Mouse (Mus musculus) heart, postnatal 0 days (tissue): ENCODE results near the gene Tdgf1. TPM values are rescaled to one million over a fixed set of nuclear protein-coding genes. Genes with fewer than 3 reads are reported as not detected.

Experiments used
- ATAC-seq: fragments of 200-750 bp; cut with Nextera tagmentation; 2 replicates; pipeline ENCODE4 v1.8.0; 2017; ENCODE audit warnings: low read depth, moderate number of reproducible peaks, moderate library complexity; ENCODE audit not compliant: insufficient read depth
- DNase-seq: peaks from one replicate; pipeline ENCODE4 v3.0.0-alpha.2; 2016; ENCODE audit warnings: low spot score
- H3K27ac ChIP-seq: fragments of 300-500 bp; sonication (generic); 2 replicates; pipeline ENCODE4 v1.5.1; 2014; ENCODE audit warnings: low read depth, mild to moderate bottlenecking
- H3K27me3 ChIP-seq: fragments of 300-500 bp; sonication (generic); 2 replicates; pipeline ENCODE4 v1.6.1; 2014; ENCODE audit warnings: low read length, mixed read lengths; ENCODE audit not compliant: control insufficient read depth, insufficient read depth
- H3K36me3 ChIP-seq: fragments of 300-500 bp; sonication (generic); replicated peaks from 2 replicates; pipeline ENCODE4 v1.6.1; 2014; ENCODE audit warnings: low read length, mixed read lengths; ENCODE audit not compliant: control insufficient read depth, insufficient read depth
- H3K4me1 ChIP-seq: fragments of 300-500 bp; sonication (generic); 2 replicates; pipeline ENCODE4 v1.6.1; 2014; ENCODE audit warnings: antibody characterized with exemption; ENCODE audit not compliant: control insufficient read depth, insufficient read depth
- H3K4me2 ChIP-seq: fragments of 300-500 bp; sonication (generic); 2 replicates; pipeline ENCODE4 v1.6.1; 2014; ENCODE audit warnings: low read depth, mild to moderate bottlenecking, low read length, moderate library complexity
- H3K4me3 ChIP-seq: fragments of 300-500 bp; sonication (generic); 2 replicates; pipeline ENCODE4 v1.5.1; 2014; ENCODE audit warnings: low read depth, low read length
- H3K9ac ChIP-seq: fragments of 300-500 bp; sonication (generic); replicated peaks from 2 replicates; pipeline ENCODE4 v1.6.1; 2014; ENCODE audit warnings: low read depth, low read length, mixed read lengths
- H3K9me3 ChIP-seq: fragments of 300-500 bp; sonication (generic); replicated peaks from 2 replicates; pipeline ENCODE4 v1.6.1; 2016; ENCODE audit warnings: low read length; ENCODE audit not compliant: control insufficient read depth
- CTCF ChIP-seq: IDR thresholded peaks from 2 replicates; pipeline ENCODE4 v1.5.1; 2016; ENCODE audit warnings: antibody characterized with exemption, control low read depth, low read depth
- EP300 ChIP-seq: IDR thresholded peaks from 2 replicates; pipeline ENCODE4 v1.6.1; 2016; ENCODE audit warnings: antibody characterized with exemption, low read depth
- WGBS: fragments of 180-500 bp; shearing (Covaris S2); extraction: QIAGEN DNeasy Blood & Tissue Kit; methylation state at CpG from one replicate; pipeline ENCODE4 v1.1.7; 2014; 5-methylcytosine and 5-hydroxymethylcytosine counted together
- polyA plus RNA-seq: library from polyadenylated mRNA; unstranded; fragments of >200 nt; fragmentation: Nextera tagmentation; extraction: Ambion mirVana; gene quantifications from 2 replicates; pipeline ENCODE4 v1.2.1, GENCODE M21; 2015
- total RNA-seq: library from RNA; depleted of rRNA; stranded (reverse); fragments of >200 nt; gene quantifications from 2 replicates; pipeline ENCODE4 v1.2.3, GENCODE M21; 2014; ENCODE audit warnings: low replicate concordance

Gene Tdgf1
- total and polyA plus RNA-seq, 2 experiments from 2014 or later: not detected

- H3K9ac ChIP-seq: no peak overlapping the region
- H3K27me3 ChIP-seq: peaks cover 8% of the 10 kb centered on the region
- ATAC-seq: no peak
- TF ChIP-seq CTCF: no peak
- no peak for TF ChIP-seq EP300
- no peak overlapping the region for H3K27ac ChIP-seq
- no peaks in the 10 kb centered on the region for H3K9me3 ChIP-seq
- no peak overlapping the region for H3K4me3 ChIP-seq
- 99% methylated on average over 3 of the region's 3 CpGs for WGBS
- H3K4me1 ChIP-seq: peaks cover 11% of the 10 kb centered on the region
- no peak overlapping the region for H3K4me2 ChIP-seq
- no peaks in the 10 kb centered on the region for H3K36me3 ChIP-seq
- no peak for DNase-seq
Observed at GRCm38 (mm10) chr9:110950109-110950508, 4.2 kb upstream of the Tdgf1 start.

- no peak overlapping the region for H3K4me3 ChIP-seq
- H3K36me3 ChIP-seq: no peaks in the 10 kb centered on the region
- DNase-seq (no peak), ATAC-seq (no peak)
- peaks cover 11% of the 10 kb centered on the region for H3K4me1 ChIP-seq
- TF ChIP-seq EP300 (no peak), CTCF (no peak)
- H3K9me3 ChIP-seq: no peaks in the 10 kb centered on the region
- no peak overlapping the region for H3K4me2 ChIP-seq
- no peak overlapping the region for H3K9ac ChIP-seq
- no peak overlapping the region for H3K27ac ChIP-seq
- H3K27me3 ChIP-seq: peaks cover 11% of the 10 kb centered on the region
- WGBS: 48% methylated on average over 8 of the region's 8 CpGs
Observed at GRCm38 (mm10) chr9:110948813-110949310, 2.9 kb upstream of the Tdgf1 start.

GRCm38 (mm10) chr9:110947900-110948299, 1.9 kb upstream of the Tdgf1 start:
- H3K36me3 ChIP-seq: no peaks in the 10 kb centered on the region
- no peak overlapping the region for H3K4me2 ChIP-seq
- H3K27me3 ChIP-seq: peaks cover 11% of the 10 kb centered on the region
- 76% methylated on average over 6 of the region's 6 CpGs for WGBS
- peaks cover 9% of the 10 kb centered on the region for H3K4me1 ChIP-seq
- no peak for DNase-seq
- no peak overlapping the region for H3K27ac ChIP-seq
- no peak overlapping the region for H3K9ac ChIP-seq
- H3K4me3 ChIP-seq: no peak overlapping the region
- TF ChIP-seq CTCF: no peak
- TF ChIP-seq EP300: no peak
- no peaks in the 10 kb centered on the region for H3K9me3 ChIP-seq
- ATAC-seq: no peak

GRCm38 (mm10) chr9:110947261-110947661, 1.3 kb upstream of the Tdgf1 start:
- Histone ChIP-seq H3K36me3 (no peaks in the 10 kb centered on the region), H3K4me1 (peaks cover 7% of the 10 kb centered on the region), H3K4me2 (no peak overlapping the region), H3K27me3 (peaks cover 11% of the 10 kb centered on the region), H3K9ac (no peak overlapping the region), H3K4me3 (no peak overlapping the region), H3K9me3 (no peaks in the 10 kb centered on the region), H3K27ac (no peak overlapping the region)
- TF ChIP-seq CTCF (no peak), EP300 (no peak)
- ATAC-seq (no peak), DNase-seq (no peak)
- WGBS: 59% methylated on average over 6 of the region's 6 CpGs

DNA sequence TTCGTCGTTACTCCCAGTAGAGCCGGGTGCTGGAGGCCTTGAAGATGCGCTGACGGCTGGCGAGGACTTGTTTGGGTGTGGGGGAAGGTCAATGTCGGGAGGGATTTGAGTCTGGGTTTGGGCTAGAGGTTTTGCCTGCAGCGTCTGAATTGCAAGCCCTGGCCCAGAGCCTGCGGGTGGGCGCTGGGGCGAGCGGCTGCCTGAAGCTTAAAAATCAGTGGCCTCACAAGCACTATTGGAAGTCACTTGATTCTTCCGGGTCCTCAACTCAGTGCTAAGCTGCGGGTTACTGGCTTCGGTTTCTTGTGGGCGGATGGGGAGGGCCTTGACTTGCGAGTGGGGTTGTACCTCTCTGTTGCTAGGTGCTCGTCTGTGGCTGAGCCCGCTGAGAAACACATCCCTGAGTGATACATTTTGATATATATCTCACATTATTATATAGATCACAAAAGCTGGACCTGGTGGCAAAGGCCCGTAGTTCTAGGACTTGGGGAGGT, 638 bp upstream of the Tdgf1 start:
- H3K27me3 ChIP-seq: peaks cover 11% of the 10 kb centered on the region
- no peak overlapping the region for H3K9ac ChIP-seq
- no peak overlapping the region for H3K27ac ChIP-seq
- WGBS: 44% methylated on average over 20 of the region's 20 CpGs
- TF ChIP-seq EP300 (no peak), CTCF (no peak)
- no peak overlapping the region for H3K4me2 ChIP-seq
- no peak overlapping the region for H3K4me3 ChIP-seq
- ATAC-seq (no peak), DNase-seq (no peak)
- peaks cover 7% of the 10 kb centered on the region for H3K4me1 ChIP-seq
- no peaks in the 10 kb centered on the region for H3K36me3 ChIP-seq
- no peaks in the 10 kb centered on the region for H3K9me3 ChIP-seq

DNA sequence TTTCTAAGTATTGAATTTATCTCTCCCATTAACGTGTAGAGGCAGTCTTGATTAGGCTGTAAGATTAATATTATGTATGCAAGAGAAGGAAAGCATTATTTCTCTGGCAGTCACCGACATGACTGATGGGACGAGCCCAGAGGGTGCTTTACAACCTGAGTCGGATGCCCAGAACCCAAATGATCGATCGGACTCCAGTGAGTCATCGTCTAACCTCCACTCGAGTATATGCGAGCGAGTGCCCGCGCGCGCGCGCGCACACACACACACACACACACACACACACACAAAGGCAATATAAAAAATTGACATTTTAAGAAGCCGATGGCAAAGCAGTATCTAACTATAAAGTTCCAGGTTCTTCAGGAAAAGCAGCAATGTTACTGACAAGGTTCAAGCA, 615 bp downstream of the Tdgf1 start:
- DNase-seq (no peak), ATAC-seq (no peak)
- Histone ChIP-seq H3K27ac (no peak overlapping the region), H3K9me3 (no peaks in the 10 kb centered on the region), H3K4me3 (no peak overlapping the region), H3K4me1 (peaks cover 7% of the 10 kb centered on the region; the same call in 1 of the 2 replicates), H3K36me3 (no peaks in the 10 kb centered on the region), H3K9ac (no peak overlapping the region), H3K27me3 (peaks cover 11% of the 10 kb centered on the region), H3K4me2 (no peak overlapping the region)
- TF ChIP-seq CTCF (no peak), EP300 (no peak)
- WGBS: 47% methylated on average over 18 of the region's 18 CpGs
